8 mouse cellular contexts compared by ENCODE assay signal in genomic region chr8:88272231-88273050, GRCm38 (mm10). TPM values are rescaled to one million over a fixed set of nuclear protein-coding genes. Genes with fewer than 3 reads are reported as not detected.
DNase-seq lines count a peak whose midpoint lies in the region; ATAC-seq lines count a peak whose summit lies in the region.

Gene Adcy7 (plus strand): TSS chr8:88272403.

- peak; percentile 77 for DNase-seq in CD4-positive, CD25-positive, alpha-beta regulatory T cell, adult 2 months (ENCODE audit: low read depth, low spot score)
- peak; percentile 77 for DNase-seq in R1 (ENCODE audit: low read depth, low spot score)
- peak; percentile 52 for DNase-seq in embryo, embryonic 10 days (ENCODE audit: low spot score)
- DNase-seq in lung, postnatal 36 days = peak; percentile 66
- peak; percentile 36 for DNase-seq in retina, postnatal 7 days (ENCODE audit: low read depth, low spot score)
- no peak for DNase-seq in layer of hippocampus, postnatal 36 days

- no peaks in the 10 kb centered on the region for H3K36me3 ChIP-seq in kidney, embryonic 16.5 days (ENCODE audit: insufficient read depth, low read length)

- H3K27me3 ChIP-seq in kidney, embryonic 16.5 days (ENCODE audit: insufficient read depth, low read length) = peaks cover 15% of the 10 kb centered on the region

- H3K9me3 ChIP-seq in kidney, embryonic 16.5 days (ENCODE audit: low read length) = no peaks in the 10 kb centered on the region

- H3K27ac ChIP-seq in kidney, embryonic 16.5 days (ENCODE audit: low read length) = no peak within 1 kb of the TSS

- ATAC-seq in granulocyte monocyte progenitor cell, adult 5-6 weeks (replicated peaks; ENCODE audit: poor library complexity, severe bottlenecking) = peak; percentile 42
- peak; percentile 49 for ATAC-seq in kidney, embryonic 16.5 days (ENCODE audit: low FRiP score, low TSS enrichment)

- peak within 1 kb of the TSS; percentile 97 for H3K4me2 ChIP-seq in kidney, embryonic 16.5 days (replicated peaks; ENCODE audit: low read depth, low read length)

- H3K4me3 ChIP-seq in kidney, embryonic 16.5 days (ENCODE audit: low read length) = peak within 1 kb of the TSS; percentile 52

- 4% methylated on average over 63 of the region's 64 CpGs for WGBS in kidney, embryonic 16.5 days

- peaks cover 11% of the 10 kb centered on the region; the same call in 1 of the 2 replicates for H3K4me1 ChIP-seq in kidney, embryonic 16.5 days (ENCODE audit: insufficient read depth, low read length)

- H3K9ac ChIP-seq in kidney, embryonic 16.5 days (replicated peaks; ENCODE audit: low read length) = peak within 1 kb of the TSS; percentile 74

RNA-seq across cellular contexts. Expression of gene Adcy7, which starts in this region (rescaled TPM):
- 41.0 and 43.7 TPM in 2 replicates for total RNA-seq in granulocyte monocyte progenitor cell, adult 5-6 weeks (2014; fragmentation: Nextera tagmentation)
- 32.9 and 35.0 TPM in 2 replicates for total RNA-seq in granulocyte monocyte progenitor cell, adult 5-6 weeks (2017)
- 3.0 and 3.7 TPM in 2 replicates for polyA plus RNA-seq in kidney, embryonic 16.5 days (2015; fragmentation: Nextera tagmentation; extraction: Ambion mirVana)
- total RNA-seq in layer of hippocampus, postnatal 36 days (2021) = 1 to 10 TPM; 1.9 to 3.0 TPM

Comparison
In these comparisons a context has a peak if more than half of its experiments do, and no peak if none do; other contexts are left out.
1. RNA of gene Adcy7 (total RNA-seq): 32.9 to 43.7 TPM in granulocyte monocyte progenitor cell, adult 5-6 weeks; 1.9 to 3.0 TPM in layer of hippocampus, postnatal 36 days; every median in the first group is over 4 times any median in the second.
2. DNase-seq: peak in CD4-positive, CD25-positive, alpha-beta regulatory T cell, adult 2 months (single experiment), R1 (single experiment), embryo, embryonic 10 days (single experiment), lung, postnatal 36 days (single experiment) and retina, postnatal 7 days (single experiment); none in layer of hippocampus, postnatal 36 days (0 of 2).